In genomic region chr4:133039832-133040231, GRCm38 (mm10) we compare ENCODE assay signal across 8 mouse cellular contexts. TPM values are rescaled to one million over a fixed set of nuclear protein-coding genes. Genes with fewer than 3 reads are reported as not detected.
DNase-seq lines count a peak whose midpoint lies in the region; ATAC-seq and TF ChIP-seq lines count a peak whose summit lies in the region.

No protein-coding gene starts in this region.

- peaks cover 66% of the 10 kb centered on the region for H3K4me1 ChIP-seq in lung, embryonic 14.5 days (ENCODE audit: insufficient read depth)
- H3K4me1 ChIP-seq in intestine, postnatal 0 days (replicated peaks; ENCODE audit: control insufficient read depth, insufficient read depth, low read length), result 0 out of 2 replicates have a peak, but pooled peaks cover 4% of the 10 kb centered on the region
- H3K4me1 ChIP-seq in neural tube, embryonic 14.5 days (ENCODE audit: control insufficient read depth, insufficient read depth, low read length), result peaks cover 67% of the 10 kb centered on the region

- H3K27me3 ChIP-seq in lung, embryonic 14.5 days (ENCODE audit: insufficient read depth, low read length), result no peaks in the 10 kb centered on the region
- H3K27me3 ChIP-seq in intestine, postnatal 0 days (replicated peaks; ENCODE audit: control insufficient read depth, insufficient read depth, low read length), result no peaks in the 10 kb centered on the region
- H3K27me3 ChIP-seq in neural tube, embryonic 14.5 days (ENCODE audit: control insufficient read depth, insufficient read depth, low read length), result no peaks in the 10 kb centered on the region

- 16% methylated on average over 18 of the region's 18 CpGs for WGBS in lung, embryonic 14.5 days
- 46% methylated on average over 18 of the region's 18 CpGs for WGBS in intestine, postnatal 0 days
- 13% methylated on average over 18 of the region's 18 CpGs for WGBS in neural tube, embryonic 14.5 days

- peak overlapping the region; percentile 76 for H3K9ac ChIP-seq in lung, embryonic 14.5 days
- no peak overlapping the region for H3K9ac ChIP-seq in intestine, postnatal 0 days (ENCODE audit: low read depth, low read length)
- H3K9ac ChIP-seq in neural tube, embryonic 14.5 days (replicated peaks; ENCODE audit: low read depth, low read length), result 0 out of 2 replicates have a peak overlapping the region, but pooled peaks have one; percentile 0

- no peak for ATAC-seq in lung, embryonic 14.5 days (ENCODE audit: insufficient read depth)
- ATAC-seq in intestine, postnatal 0 days, result no peak
- no peak for ATAC-seq in neural tube, embryonic 14.5 days (ENCODE audit: low read depth)
- no peak for ATAC-seq in granulocyte monocyte progenitor cell, adult 5-6 weeks (replicated peaks; ENCODE audit: poor library complexity, severe bottlenecking)

- H3K9me3 ChIP-seq in lung, embryonic 14.5 days (ENCODE audit: low read depth, low read length), result no peaks in the 10 kb centered on the region
- H3K9me3 ChIP-seq in intestine, postnatal 0 days (ENCODE audit: control insufficient read depth), result no peaks in the 10 kb centered on the region
- H3K9me3 ChIP-seq in neural tube, embryonic 14.5 days (ENCODE audit: control insufficient read depth, low read length), result no peaks in the 10 kb centered on the region

- H3K36me3 ChIP-seq in lung, embryonic 14.5 days (ENCODE audit: insufficient read depth), result peaks cover 4% of the 10 kb centered on the region; the same call in 1 of the 2 replicates
- peaks cover 8% of the 10 kb centered on the region for H3K36me3 ChIP-seq in intestine, postnatal 0 days (ENCODE audit: control insufficient read depth, insufficient read depth)
- H3K36me3 ChIP-seq in neural tube, embryonic 14.5 days (ENCODE audit: control insufficient read depth, insufficient read depth, low read length), result no peaks in the 10 kb centered on the region; the same call in 1 of the 2 replicates

- TF ChIP-seq CTCF in lung, embryonic 14.5 days (IDR thresholded peaks at IDR 0.05; ENCODE audit: low read depth), result no peak
- no peak for TF ChIP-seq CTCF in intestine, postnatal 0 days (IDR thresholded peaks at IDR 0.05; ENCODE audit: low read depth)

- DNase-seq in adrenal gland, postnatal 14 days, result peak; percentile 34
- no peak for DNase-seq in adrenal gland, postnatal 10 days
- DNase-seq in lung, embryonic 14.5 days, result peak; percentile 56
- no peak for DNase-seq in lung, postnatal 14 days
- DNase-seq in gastrocnemius, postnatal 10 days, result no peak

- H3K27ac ChIP-seq in lung, embryonic 14.5 days (ENCODE audit: low read depth), result peak overlapping the region; percentile 97; the same call in 1 of the 2 replicates
- H3K27ac ChIP-seq in intestine, postnatal 0 days (ENCODE audit: low read depth, low read length), result no peak overlapping the region
- no peak overlapping the region for H3K27ac ChIP-seq in neural tube, embryonic 14.5 days (ENCODE audit: low read depth, low read length)

- peak overlapping the region; percentile 100 for H3K4me2 ChIP-seq in lung, embryonic 14.5 days
- H3K4me2 ChIP-seq in intestine, postnatal 0 days (replicated peaks; ENCODE audit: low read depth), result peak overlapping the region; percentile 99
- peak overlapping the region; percentile 100 for H3K4me2 ChIP-seq in neural tube, embryonic 14.5 days (ENCODE audit: low read depth, low read length)

- H3K4me3 ChIP-seq in lung, embryonic 14.5 days (ENCODE audit: low read depth, low read length), result peak overlapping the region; percentile 64
- H3K4me3 ChIP-seq in intestine, postnatal 0 days (ENCODE audit: low read depth, low read length), result peak overlapping the region; percentile 63
- peak overlapping the region; percentile 52; the same call in 1 of the 2 replicates for H3K4me3 ChIP-seq in neural tube, embryonic 14.5 days (ENCODE audit: low read depth, low read length)

RNA-seq across cellular contexts. Expression of gene Ahdc1, which starts 28.8 kb away (rescaled TPM):
- total RNA-seq in adrenal gland, postnatal 14 days (2021), result 65.0 and 71.9 TPM in 2 replicates
- 10 to 100 TPM; 50.8 to 74.3 TPM for total RNA-seq in adrenal gland, postnatal 10 days (2021)
- polyA plus RNA-seq in lung, embryonic 14.5 days (2014; fragmentation: Nextera tagmentation; extraction: Ambion mirVana), result 10.2 and 10.5 TPM in 2 replicates
- 2.4 and 3.1 TPM in 2 replicates for polyA plus RNA-seq in intestine, postnatal 0 days (2015; fragmentation: Nextera tagmentation; extraction: Ambion mirVana)
- 12.2 and 13.1 TPM in 2 replicates for polyA plus RNA-seq in neural tube, embryonic 14.5 days (2014; fragmentation: Nextera tagmentation; extraction: Ambion mirVana)
- 1.3 and 4.7 TPM in 2 replicates for total RNA-seq in granulocyte monocyte progenitor cell, adult 5-6 weeks (2014; fragmentation: Nextera tagmentation)
- 0.26 and 0.93 TPM in 2 replicates for total RNA-seq in granulocyte monocyte progenitor cell, adult 5-6 weeks (2017)
- 10 to 100 TPM; 58.2 to 82.8 TPM for total RNA-seq in gastrocnemius, postnatal 10 days (2021)

Comparison
In these comparisons a context has a peak if more than half of its experiments do, and no peak if none do; other contexts are left out.
1. DNase-seq: peak in adrenal gland, postnatal 14 days (single experiment) and lung, embryonic 14.5 days (single experiment); none in adrenal gland, postnatal 10 days (single experiment), lung, postnatal 14 days (single experiment) and gastrocnemius, postnatal 10 days (single experiment).
2. RNA of gene Ahdc1, which starts 28.8 kb away (total RNA-seq): 58.2 to 82.8 TPM in gastrocnemius, postnatal 10 days, 50.8 to 74.3 TPM in adrenal gland, postnatal 10 days and 65.0 to 71.9 TPM in adrenal gland, postnatal 14 days; 0.26 to 4.7 TPM in granulocyte monocyte progenitor cell, adult 5-6 weeks; every median in the first group is over 4 times any median in the second.
3. Peak in every context shown above with its lines, with median percentiles within 50 percentile points of each other: H3K4me2 ChIP-seq and H3K4me3 ChIP-seq.